Mouse (Mus musculus) Patski (cell line): Measurements from ENCODE around the gene Ptprs. TPM values are rescaled to one million over a fixed set of nuclear protein-coding genes. Genes with fewer than 3 reads are reported as not detected.

ENCODE experiments used
- ATAC-seq: fragments of 100-300 bp; one replicate; pipeline ENCODE4 v1.8.0; 2021
- CTCF ChIA-PET: fragments of 350-600 bp; sonication (Branson Sonifier 250); formaldehyde crosslinking; loops from one replicate; lab custom pipeline; 2022; ENCODE audit warnings: inconsistent platforms; lab: Charles Lee
- POLR2A ChIA-PET: fragments of 350-600 bp; sonication (Branson Sonifier 250); formaldehyde crosslinking; loops from one replicate; lab custom pipeline; 2022; ENCODE audit warnings: antibody characterized with exemption, inconsistent platforms; lab: Charles Lee
- DNase-seq: peaks from one replicate; pipeline ENCODE4 v3.0.0-alpha.2; 2011; ENCODE audit warnings: low read depth, low spot score
- H3K27me3 ChIP-seq: fragments of 371-371 bp; one replicate; pipeline ENCODE4 v1.5.1; 2021
- CTCF ChIP-seq: fragments of 100-300 bp; IDR thresholded peaks from one replicate; pipeline ENCODE4 v1.5.1; 2021
- in situ Hi-C: fragments of 300-500 bp; cut with MboI; formaldehyde crosslinking; loops from 3 replicates; pipeline ENCODE4 v1.11.1; 2018; ENCODE audit warnings: low pct_unique_long_range_greater_than_20kb, mixed read lengths
- polyA plus RNA-seq: library from polyadenylated mRNA; unstranded; gene quantifications from one replicate; pipeline ENCODE4 v1.2.3, GENCODE M21; 2021

The Ptprs gene
- polyA plus RNA-seq, 1 experiment from 2014 or later, result 240 TPM

- H3K27me3 ChIP-seq, result peaks cover 5% of the 10 kb centered on the region
- ChIA-PET POLR2A (no interaction called here), CTCF (no interaction called here)
- ATAC-seq (no peak), DNase-seq (no peak)
- no peak for TF ChIP-seq CTCF
- in situ Hi-C loops, result no loop called here
Observed at GRCm38 (mm10) chr17:56493841-56494240, 17.6 kb upstream of the Ptprs start.

DNA sequence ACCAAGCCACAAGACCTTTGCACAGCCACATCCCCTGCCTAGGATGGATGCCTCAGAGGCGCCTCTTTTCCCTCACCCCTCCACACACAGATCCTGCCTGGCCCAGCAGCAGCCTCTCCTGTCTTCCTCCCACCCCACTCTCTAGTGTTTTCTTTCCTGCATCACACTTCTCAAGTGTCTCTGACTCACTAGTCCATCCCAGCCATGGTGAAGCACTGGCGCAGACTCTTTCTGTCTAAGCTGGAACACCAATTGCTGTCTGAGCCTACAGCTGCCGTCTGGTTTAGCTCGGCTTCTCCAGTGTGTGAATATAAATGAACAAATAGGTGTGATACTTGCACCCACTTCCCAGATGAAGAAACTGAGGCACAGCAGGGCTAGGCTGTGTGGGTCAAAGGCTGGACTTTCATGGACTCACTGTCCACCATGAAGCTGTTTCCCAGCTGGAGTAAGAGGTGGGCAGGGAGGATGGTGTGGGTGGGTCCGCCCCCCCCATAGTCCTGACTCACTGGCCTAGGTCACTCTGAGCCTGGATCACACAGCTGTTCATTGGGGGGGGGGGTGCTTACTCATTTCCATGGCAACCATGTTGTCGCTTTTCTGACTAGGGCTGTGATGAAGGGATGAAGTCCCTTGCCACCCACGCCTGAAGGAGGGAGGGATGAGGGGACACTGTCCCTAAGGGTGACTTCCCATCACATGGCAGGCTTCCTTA lies 14.3 kb upstream of the Ptprs start:
- no peak for DNase-seq
- no peak for TF ChIP-seq CTCF
- ChIA-PET POLR2A (no interaction called here), CTCF (no interaction called here)
- no peak for ATAC-seq
- H3K27me3 ChIP-seq, result no peaks in the 10 kb centered on the region
- in situ Hi-C loops, result no loop called here

DNA sequence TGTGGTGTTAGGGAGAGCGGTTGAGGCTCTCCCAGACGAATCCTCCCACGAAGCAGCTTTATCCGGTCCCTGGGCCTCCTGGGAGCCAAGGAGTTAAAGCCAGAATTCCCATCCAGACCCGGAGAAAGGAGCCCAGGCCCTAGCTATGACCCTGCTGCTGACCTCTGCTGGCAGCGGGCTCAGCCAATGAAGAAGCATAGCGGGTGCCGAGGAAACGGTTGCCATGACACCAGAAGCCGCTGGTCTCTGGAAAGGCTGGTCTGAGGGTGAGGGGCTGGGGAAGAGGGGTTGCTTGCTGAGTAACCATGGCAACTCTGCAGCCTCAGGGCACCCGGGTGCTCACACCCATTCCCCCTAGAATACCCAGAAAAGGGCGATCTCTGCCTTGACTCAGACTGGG lies 11.7 kb upstream of the Ptprs start:
- POLR2A ChIA-PET, result no interaction called here
- CTCF ChIA-PET, result no interaction called here
- in situ Hi-C loops, result no loop called here
- DNase-seq, result no peak
- no peak for TF ChIP-seq CTCF
- H3K27me3 ChIP-seq, result no peaks in the 10 kb centered on the region
- no peak for ATAC-seq

GRCm38 (mm10) chr17:56487441-56487888 lies 11.2 kb upstream of the Ptprs start:
- CTCF ChIA-PET, result interaction anchor here (0.9 to 1.7 kb wide), 2 partner anchors 17 to 127 kb away, joined by 3 to 5 read pairs; no protein-coding TSS in a partner anchor
- POLR2A ChIA-PET, result no interaction called here
- no peak for TF ChIP-seq CTCF
- no peaks in the 10 kb centered on the region for H3K27me3 ChIP-seq
- ATAC-seq, result peak; percentile 64
- in situ Hi-C loops, result no loop called here
- no peak for DNase-seq

GRCm38 (mm10) chr17:56485926-56486325 lies 9.6 kb upstream of the Ptprs start:
- DNase-seq, result no peak
- in situ Hi-C loops, result no loop called here
- CTCF ChIA-PET, result interaction anchor here (1.7 kb wide), 1 partner anchor 19 kb away, joined by 3 read pairs; no protein-coding TSS in a partner anchor
- no peak for TF ChIP-seq CTCF
- ATAC-seq, result no peak
- POLR2A ChIA-PET, result no interaction called here
- H3K27me3 ChIP-seq, result no peaks in the 10 kb centered on the region

DNA sequence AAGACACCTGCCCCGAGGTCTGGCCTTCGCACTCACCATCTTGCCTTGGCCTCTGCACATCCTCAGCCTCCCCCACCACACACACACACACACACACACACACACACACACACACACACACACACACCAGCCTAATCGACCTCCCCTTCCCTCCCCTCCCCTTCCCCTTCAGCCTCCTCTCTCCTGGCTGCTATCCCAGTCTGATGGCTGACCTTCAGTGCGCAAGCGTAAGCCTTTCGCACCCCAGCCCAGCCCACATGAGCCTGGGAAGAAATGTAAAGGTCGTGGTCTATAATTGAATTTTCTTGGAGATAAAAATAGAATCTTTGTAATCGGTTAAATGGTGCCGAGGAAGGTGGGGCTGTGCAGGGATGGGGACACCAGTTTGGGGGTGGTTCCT lies 8.8 kb upstream of the Ptprs start:
- ChIA-PET POLR2A (no interaction called here), CTCF (no interaction called here)
- DNase-seq, result no peak
- H3K27me3 ChIP-seq, result no peaks in the 10 kb centered on the region
- ATAC-seq, result no peak
- no peak for TF ChIP-seq CTCF
- in situ Hi-C loops, result no loop called here

- ChIA-PET POLR2A (no interaction called here), CTCF (no interaction called here)
- H3K27me3 ChIP-seq, result no peaks in the 10 kb centered on the region
- ATAC-seq (no peak), DNase-seq (no peak)
- in situ Hi-C loops, result loop anchor here (5.0 kb wide), 2 partner anchors 55 to 125 kb away; no protein-coding TSS in a partner anchor
- TF ChIP-seq CTCF, result no peak
Observed at GRCm38 (mm10) chr17:56482671-56483070, 6.4 kb upstream of the Ptprs start.

GRCm38 (mm10) chr17:56479358-56479757 lies 3.1 kb upstream of the Ptprs start:
- in situ Hi-C loops, result no loop called here
- no peak for TF ChIP-seq CTCF
- CTCF ChIA-PET, result interaction anchor here (0.7 to 2.7 kb wide), 9 partner anchors 9 to 125 kb away, joined by 3 to 8 read pairs (median 4); no protein-coding TSS in a partner anchor
- DNase-seq (no peak), ATAC-seq (no peak)
- H3K27me3 ChIP-seq, result no peaks in the 10 kb centered on the region
- POLR2A ChIA-PET, result no interaction called here

DNA sequence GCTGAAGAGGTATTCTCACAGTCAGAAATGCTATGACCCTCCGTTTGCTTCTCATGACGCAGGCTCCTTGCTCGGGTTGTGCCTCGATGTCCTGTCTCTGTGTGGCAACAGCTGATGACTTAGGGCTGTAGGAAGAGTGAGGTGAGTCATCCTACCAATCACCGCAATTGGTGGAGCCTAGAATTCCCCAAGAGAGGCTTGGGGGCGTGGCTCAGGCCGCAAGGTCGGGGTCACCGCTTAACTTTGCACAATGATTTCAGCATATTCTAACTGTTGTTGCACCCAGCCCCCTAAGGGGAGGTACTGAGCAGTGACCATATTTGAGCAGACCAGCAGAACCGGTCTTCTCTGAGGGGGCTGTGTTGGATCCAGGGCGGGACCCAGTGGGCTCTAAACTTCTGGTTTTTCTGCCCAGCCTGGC lies 1.9 kb upstream of the Ptprs start:
- DNase-seq (no peak), ATAC-seq (no peak)
- in situ Hi-C loops, result no loop called here
- H3K27me3 ChIP-seq, result no peaks in the 10 kb centered on the region
- TF ChIP-seq CTCF, result no peak
- ChIA-PET POLR2A (no interaction called here), CTCF (interaction anchor here (1.0 to 2.7 kb wide), 4 partner anchors 16 to 122 kb away, joined by 3 to 8 read pairs (median 4); no protein-coding TSS in a partner anchor)

GRCm38 (mm10) chr17:56477191-56477818 lies 1.0 kb upstream of the Ptprs start:
- ChIA-PET POLR2A (no interaction called here), CTCF (interaction anchor here (2.7 kb wide), 1 partner anchor 121 kb away, joined by 8 read pairs; no protein-coding TSS in a partner anchor)
- in situ Hi-C loops, result no loop called here
- no peak for TF ChIP-seq CTCF
- ATAC-seq (no peak), DNase-seq (no peak)
- no peaks in the 10 kb centered on the region for H3K27me3 ChIP-seq
